Mouse (Mus musculus): ENCODE measurements around the gene Slc7a11. TPM values are rescaled to one million over a fixed set of nuclear protein-coding genes. Genes with fewer than 3 reads are reported as not detected.

Gene Slc7a11
- total and polyA plus RNA-seq, 2 experiments from 2014 or later = 0.04 to 0.08 TPM

GRCm38 (mm10) chr3:50430811-50431210 is 12.6 kb downstream of the Slc7a11 start:
- WGBS = 67% methylated on average over 8 of the region's 8 CpGs
- Histone ChIP-seq H3K27me3 (ENCODE audit: control insufficient read depth, insufficient read depth, low read length) (no peaks in the 10 kb centered on the region), H3K4me1 (ENCODE audit: control insufficient read depth, insufficient read depth) (no peaks in the 10 kb centered on the region), H3K9ac (replicated peaks; ENCODE audit: low read depth, low read length) (no peak overlapping the region), H3K4me2 (ENCODE audit: low read depth, low read length) (no peak overlapping the region), H3K9me3 (replicated peaks; ENCODE audit: control insufficient read depth, low read length) (no peaks in the 10 kb centered on the region), H3K36me3 (replicated peaks; ENCODE audit: control insufficient read depth, insufficient read depth, low read length) (no peaks in the 10 kb centered on the region), H3K4me3 (ENCODE audit: low read depth, low read length) (no peak overlapping the region), H3K27ac (ENCODE audit: low read depth) (no peak overlapping the region)
- TF ChIP-seq EP300 (IDR thresholded peaks at IDR 0.05; ENCODE audit: low read depth) (no peak), CTCF (IDR thresholded peaks at IDR 0.05; ENCODE audit: low read depth) (no peak)
- DNase-seq (ENCODE audit: low spot score) = no peak
- no peak for ATAC-seq (ENCODE audit: insufficient read depth, low read depth)

GRCm38 (mm10) chr3:50421480-50422277 is 21.7 kb downstream of the Slc7a11 start:
- WGBS = 73% methylated on average over 8 of the region's 8 CpGs
- no peak for TF ChIP-seq EP300 (IDR thresholded peaks at IDR 0.05; ENCODE audit: low read depth)
- TF ChIP-seq CTCF (IDR thresholded peaks at IDR 0.05; ENCODE audit: low read depth) = no peak
- no peak for DNase-seq (ENCODE audit: low spot score)
- Histone ChIP-seq H3K27ac (ENCODE audit: low read depth) (no peak overlapping the region), H3K9ac (replicated peaks; ENCODE audit: low read depth, low read length) (no peak overlapping the region), H3K9me3 (replicated peaks; ENCODE audit: control insufficient read depth, low read length) (no peaks in the 10 kb centered on the region), H3K4me1 (ENCODE audit: control insufficient read depth, insufficient read depth) (no peaks in the 10 kb centered on the region), H3K36me3 (replicated peaks; ENCODE audit: control insufficient read depth, insufficient read depth, low read length) (no peaks in the 10 kb centered on the region), H3K27me3 (ENCODE audit: control insufficient read depth, insufficient read depth, low read length) (no peaks in the 10 kb centered on the region), H3K4me3 (ENCODE audit: low read depth, low read length) (no peak overlapping the region), H3K4me2 (ENCODE audit: low read depth, low read length) (no peak overlapping the region)
- ATAC-seq (ENCODE audit: insufficient read depth, low read depth) = no peak

- DNase-seq (ENCODE audit: low spot score) (no peak), ATAC-seq (ENCODE audit: insufficient read depth, low read depth) (no peak)
- H3K4me3 ChIP-seq (ENCODE audit: low read depth, low read length) = no peak overlapping the region
- 51% methylated on average over 3 of the region's 3 CpGs for WGBS
- H3K27ac ChIP-seq (ENCODE audit: low read depth) = no peak overlapping the region
- H3K9me3 ChIP-seq (replicated peaks; ENCODE audit: control insufficient read depth, low read length) = no peaks in the 10 kb centered on the region
- no peaks in the 10 kb centered on the region for H3K36me3 ChIP-seq (replicated peaks; ENCODE audit: control insufficient read depth, insufficient read depth, low read length)
- no peak for TF ChIP-seq CTCF (IDR thresholded peaks at IDR 0.05; ENCODE audit: low read depth)
- no peak for TF ChIP-seq EP300 (IDR thresholded peaks at IDR 0.05; ENCODE audit: low read depth)
- H3K4me2 ChIP-seq (ENCODE audit: low read depth, low read length) = no peak overlapping the region
- no peaks in the 10 kb centered on the region for H3K27me3 ChIP-seq (ENCODE audit: control insufficient read depth, insufficient read depth, low read length)
- no peaks in the 10 kb centered on the region for H3K4me1 ChIP-seq (ENCODE audit: control insufficient read depth, insufficient read depth)
- no peak overlapping the region for H3K9ac ChIP-seq (replicated peaks; ENCODE audit: low read depth, low read length)
Observed at GRCm38 (mm10) chr3:50419161-50419560, 24.3 kb downstream of the Slc7a11 start.

- DNase-seq (ENCODE audit: low spot score) (no peak), ATAC-seq (ENCODE audit: insufficient read depth, low read depth) (no peak)
- Histone ChIP-seq H3K36me3 (replicated peaks; ENCODE audit: control insufficient read depth, insufficient read depth, low read length) (no peaks in the 10 kb centered on the region), H3K9ac (replicated peaks; ENCODE audit: low read depth, low read length) (no peak overlapping the region), H3K9me3 (replicated peaks; ENCODE audit: control insufficient read depth, low read length) (no peaks in the 10 kb centered on the region), H3K27ac (ENCODE audit: low read depth) (no peak overlapping the region), H3K4me3 (ENCODE audit: low read depth, low read length) (no peak overlapping the region), H3K4me2 (ENCODE audit: low read depth, low read length) (no peak overlapping the region), H3K27me3 (ENCODE audit: control insufficient read depth, insufficient read depth, low read length) (no peaks in the 10 kb centered on the region), H3K4me1 (ENCODE audit: control insufficient read depth, insufficient read depth) (no peaks in the 10 kb centered on the region)
- TF ChIP-seq CTCF (IDR thresholded peaks at IDR 0.05; ENCODE audit: low read depth) (no peak), EP300 (IDR thresholded peaks at IDR 0.05; ENCODE audit: low read depth) (no peak)
- 80% methylated on average over 2 of the region's 2 CpGs for WGBS
Observed at GRCm38 (mm10) chr3:50406771-50407170, 36.6 kb downstream of the Slc7a11 start.

GRCm38 (mm10) chr3:50405915-50406314 is 37.5 kb downstream of the Slc7a11 start:
- TF ChIP-seq CTCF (IDR thresholded peaks at IDR 0.05; ENCODE audit: low read depth) (no peak), EP300 (IDR thresholded peaks at IDR 0.05; ENCODE audit: low read depth) (no peak)
- no peak for DNase-seq (ENCODE audit: low spot score)
- Histone ChIP-seq H3K4me3 (ENCODE audit: low read depth, low read length) (no peak overlapping the region), H3K4me2 (ENCODE audit: low read depth, low read length) (no peak overlapping the region), H3K36me3 (replicated peaks; ENCODE audit: control insufficient read depth, insufficient read depth, low read length) (no peaks in the 10 kb centered on the region), H3K27me3 (ENCODE audit: control insufficient read depth, insufficient read depth, low read length) (no peaks in the 10 kb centered on the region), H3K4me1 (ENCODE audit: control insufficient read depth, insufficient read depth) (no peaks in the 10 kb centered on the region), H3K27ac (ENCODE audit: low read depth) (no peak overlapping the region), H3K9me3 (replicated peaks; ENCODE audit: control insufficient read depth, low read length) (no peaks in the 10 kb centered on the region), H3K9ac (replicated peaks; ENCODE audit: low read depth, low read length) (no peak overlapping the region)
- no peak for ATAC-seq (ENCODE audit: insufficient read depth, low read depth)
- WGBS = 67% methylated on average over 3 of the region's 3 CpGs

GRCm38 (mm10) chr3:50388786-50389185 is 54.6 kb downstream of the Slc7a11 start:
- Histone ChIP-seq H3K4me3 (ENCODE audit: low read depth, low read length) (no peak overlapping the region), H3K9me3 (replicated peaks; ENCODE audit: control insufficient read depth, low read length) (no peaks in the 10 kb centered on the region), H3K27me3 (ENCODE audit: control insufficient read depth, insufficient read depth, low read length) (no peaks in the 10 kb centered on the region), H3K4me2 (ENCODE audit: low read depth, low read length) (no peak overlapping the region), H3K27ac (ENCODE audit: low read depth) (no peak overlapping the region), H3K4me1 (ENCODE audit: control insufficient read depth, insufficient read depth) (no peaks in the 10 kb centered on the region), H3K9ac (replicated peaks; ENCODE audit: low read depth, low read length) (no peak overlapping the region), H3K36me3 (replicated peaks; ENCODE audit: control insufficient read depth, insufficient read depth, low read length) (no peaks in the 10 kb centered on the region)
- ATAC-seq (ENCODE audit: insufficient read depth, low read depth) = no peak
- TF ChIP-seq EP300 (IDR thresholded peaks at IDR 0.05; ENCODE audit: low read depth) (no peak), CTCF (IDR thresholded peaks at IDR 0.05; ENCODE audit: low read depth) (no peak)
- no peak for DNase-seq (ENCODE audit: low spot score)
- 89% methylated on average over 6 of the region's 6 CpGs for WGBS

All from heart, postnatal 0 days (tissue).